8 mouse cellular contexts compared by ENCODE assay signal in genomic region chr4:133419312-133420004, GRCm38 (mm10). TPM values are rescaled to one million over a fixed set of nuclear protein-coding genes. Genes with fewer than 3 reads are reported as not detected.
DNase-seq lines count a peak whose midpoint lies in the region; ATAC-seq and TF ChIP-seq lines count a peak whose summit lies in the region.

No protein-coding gene starts in this region.

- no peak overlapping the region for H3K4me3 ChIP-seq in kidney, adult 2 months (ENCODE audit: insufficient read depth, low read depth, low read length)
- no peak overlapping the region for H3K4me3 ChIP-seq in kidney, embryonic 15.5 days (replicated peaks)
- H3K4me3 ChIP-seq in E14TG2a.4 (replicated peaks; ENCODE audit: low read length), result no peak overlapping the region
- no peak overlapping the region for H3K4me3 ChIP-seq in embryonic facial prominence, embryonic 11.5 days (ENCODE audit: low read depth, low read length)

- H3K9ac ChIP-seq in kidney, embryonic 15.5 days, result no peak overlapping the region
- H3K9ac ChIP-seq in embryonic facial prominence, embryonic 11.5 days (replicated peaks; ENCODE audit: low read length), result no peak overlapping the region

- TF ChIP-seq POLR2A in kidney, adult 2 months (IDR thresholded peaks at IDR 0.05; ENCODE audit: low read depth, low read length), result no peak

- TF ChIP-seq CTCF in kidney, adult 2 months (conservative IDR thresholded peaks at IDR 0.05; ENCODE audit: insufficient read depth, insufficient read length, low read depth, low read length), result peak; percentile 73
- TF ChIP-seq CTCF in E14TG2a.4 (conservative IDR thresholded peaks at IDR 0.05; ENCODE audit: low read length), result peak; percentile 97

- no peak overlapping the region for H3K27ac ChIP-seq in kidney, adult 2 months (ENCODE audit: insufficient read depth, low read depth, low read length)
- no peak overlapping the region for H3K27ac ChIP-seq in kidney, embryonic 15.5 days
- H3K27ac ChIP-seq in embryonic facial prominence, embryonic 11.5 days (replicated peaks; ENCODE audit: low read depth, low read length), result no peak overlapping the region

- H3K4me1 ChIP-seq in kidney, adult 2 months (ENCODE audit: control insufficient read depth, insufficient read depth, low read length), result no peaks in the 10 kb centered on the region
- H3K4me1 ChIP-seq in kidney, embryonic 15.5 days, result no peaks in the 10 kb centered on the region
- H3K4me1 ChIP-seq in E14TG2a.4 (replicated peaks; ENCODE audit: low read depth, low read length), result peaks cover 72% of the 10 kb centered on the region
- no peaks in the 10 kb centered on the region for H3K4me1 ChIP-seq in embryonic facial prominence, embryonic 11.5 days (ENCODE audit: control insufficient read depth, insufficient read depth, low read length)

- no peaks in the 10 kb centered on the region for H3K27me3 ChIP-seq in kidney, adult 2 months (replicated peaks; ENCODE audit: control insufficient read depth, insufficient read depth, low read length)
- H3K27me3 ChIP-seq in kidney, embryonic 15.5 days, result no peaks in the 10 kb centered on the region
- H3K27me3 ChIP-seq in E14TG2a.4 (ENCODE audit: insufficient read depth, low read length), result no peaks in the 10 kb centered on the region
- H3K27me3 ChIP-seq in embryonic facial prominence, embryonic 11.5 days (ENCODE audit: control insufficient read depth, insufficient read depth, low read length), result no peaks in the 10 kb centered on the region

- peak; percentile 51 for DNase-seq in kidney, adult 2 months
- DNase-seq in adrenal gland, postnatal 36 days, result peak; percentile 64 to 77
- peak; percentile 65 for DNase-seq in embryonic facial prominence, embryonic 11.5 days (ENCODE audit: low spot score)
- DNase-seq in kidney, postnatal 10 days, result peak; percentile 81
- peak; percentile 62 to 86 for DNase-seq in urinary bladder, postnatal 4 days (ENCODE audit: low spot score in 2 of 2)

- no peaks in the 10 kb centered on the region; the same call in 1 of the 2 replicates for H3K36me3 ChIP-seq in kidney, adult 2 months (ENCODE audit: control insufficient read depth, insufficient read depth, low read length)
- H3K36me3 ChIP-seq in kidney, embryonic 15.5 days, result peaks cover 61% of the 10 kb centered on the region
- H3K36me3 ChIP-seq in E14TG2a.4 (ENCODE audit: insufficient read depth, low read length), result peaks cover 66% of the 10 kb centered on the region
- no peaks in the 10 kb centered on the region; the same call in none of the 2 replicates for H3K36me3 ChIP-seq in embryonic facial prominence, embryonic 11.5 days (replicated peaks; ENCODE audit: control insufficient read depth, insufficient read depth, low read depth, low read length)

- ATAC-seq in kidney, embryonic 15.5 days (replicated peaks; ENCODE audit: low FRiP score), result no peak
- no peak for ATAC-seq in embryonic facial prominence, embryonic 11.5 days (replicated peaks; ENCODE audit: insufficient number of reproducible peaks, low FRiP score, low TSS enrichment, low read depth)
- ATAC-seq in megakaryocyte, adult 5-6 weeks (ENCODE audit: poor library complexity, severe bottlenecking), result peak; percentile 57

- H3K4me2 ChIP-seq in kidney, embryonic 15.5 days, result no peak overlapping the region
- H3K4me2 ChIP-seq in embryonic facial prominence, embryonic 11.5 days (ENCODE audit: low read depth, low read length), result no peak overlapping the region

- 73% methylated on average over 14 of the region's 14 CpGs for WGBS in kidney, adult 2 months
- WGBS in kidney, embryonic 15.5 days, result 70% methylated on average over 14 of the region's 14 CpGs
- 71% methylated on average over 14 of the region's 14 CpGs for WGBS in embryonic facial prominence, embryonic 11.5 days

- H3K9me3 ChIP-seq in kidney, embryonic 15.5 days (replicated peaks), result no peaks in the 10 kb centered on the region
- no peaks in the 10 kb centered on the region for H3K9me3 ChIP-seq in E14TG2a.4 (ENCODE audit: low read length)
- H3K9me3 ChIP-seq in embryonic facial prominence, embryonic 11.5 days (replicated peaks; ENCODE audit: control insufficient read depth, low read length), result no peaks in the 10 kb centered on the region

RNA-seq across cellular contexts. Expression of gene Slc9a1, which starts 50.0 kb away (rescaled TPM):
- polyA plus RNA-seq in kidney, adult 2 months (2012; rRNA removed), result 30.1 and 32.3 TPM in 2 replicates
- polyA plus RNA-seq in kidney, embryonic 15.5 days (2015; fragmentation: Nextera tagmentation; extraction: Ambion mirVana), result 7.5 and 8.3 TPM in 2 replicates
- total RNA-seq in adrenal gland, postnatal 36 days (2021), result 10 to 100 TPM; 48.6 to 54.2 TPM
- 4.7 and 5.6 TPM in 2 replicates for polyA plus RNA-seq in embryonic facial prominence, embryonic 11.5 days (2014; fragmentation: Nextera tagmentation; extraction: Ambion mirVana)
- 20.3 and 23.1 TPM in 2 replicates for total RNA-seq in megakaryocyte, adult 5-6 weeks (2015)
- 11.0 and 11.6 TPM in 2 replicates for total RNA-seq in megakaryocyte, adult 5-6 weeks (2017)
